Mouse (Mus musculus) liver, embryonic 16.5 days (tissue): ENCODE results near the gene Edil3. TPM values are rescaled to one million over a fixed set of nuclear protein-coding genes. Genes with fewer than 3 reads are reported as not detected.
A peak's percentile ranks its signal among the peaks of the same experiment; 100 is the strongest.

Experiments used
- ATAC-seq: fragments of 200-750 bp; cut with Nextera tagmentation; 2 replicates; pipeline ENCODE4 v1.8.0; 2017; ENCODE audit warnings: low read depth, mild to moderate bottlenecking, moderate number of reproducible peaks, moderate library complexity
- H3K27ac ChIP-seq: fragments of 300-500 bp; sonication (generic); 2 replicates; pipeline ENCODE4 v1.5.1; 2014; ENCODE audit warnings: mild to moderate bottlenecking, low read length
- H3K27me3 ChIP-seq: fragments of 300-500 bp; sonication (generic); 2 replicates; pipeline ENCODE4 v1.6.1; 2014; ENCODE audit warnings: low read depth, low read length, mixed read lengths; ENCODE audit not compliant: control insufficient read depth, insufficient read depth
- H3K36me3 ChIP-seq: fragments of 300-500 bp; sonication (generic); 2 replicates; pipeline ENCODE4 v1.6.1; 2014; ENCODE audit warnings: mild to moderate bottlenecking; ENCODE audit not compliant: control insufficient read depth, insufficient read depth
- H3K4me1 ChIP-seq: fragments of 300-500 bp; sonication (generic); 2 replicates; pipeline ENCODE4 v1.6.1; 2014; ENCODE audit warnings: low read depth, low read length, mixed read lengths; ENCODE audit not compliant: control insufficient read depth
- H3K4me2 ChIP-seq: fragments of 300-500 bp; sonication (generic); 2 replicates; pipeline ENCODE4 v1.6.1; 2014; ENCODE audit warnings: low read depth, low read length, mixed read lengths
- H3K4me3 ChIP-seq: fragments of 300-500 bp; sonication (generic); 2 replicates; pipeline ENCODE4 v1.5.1; 2014; ENCODE audit warnings: low read depth, mild to moderate bottlenecking, low read length
- H3K9ac ChIP-seq: fragments of 300-500 bp; sonication (generic); 2 replicates; pipeline ENCODE4 v1.6.1; 2014; ENCODE audit warnings: low read depth, low read length
- H3K9me3 ChIP-seq: fragments of 300-500 bp; sonication (generic); replicated peaks from 2 replicates; pipeline ENCODE4 v1.6.1; 2016; ENCODE audit warnings: low read length; ENCODE audit not compliant: control insufficient read depth
- WGBS: fragments of 180-500 bp; shearing (Covaris S2); extraction: QIAGEN DNeasy Blood & Tissue Kit; methylation state at CpG from one replicate; pipeline ENCODE4 v1.1.7; 2014; ENCODE audit not compliant: insufficient replicate concordance; 5-methylcytosine and 5-hydroxymethylcytosine counted together
- polyA plus RNA-seq: library from polyadenylated mRNA; unstranded; fragments of >200 nt; fragmentation: Nextera tagmentation; extraction: Ambion mirVana; gene quantifications from 2 replicates; pipeline ENCODE4 v1.2.1, GENCODE M21; 2015

Gene Edil3
- polyA plus RNA-seq, 1 experiment from 2014 or later, result 0.17 TPM

- no peaks in the 10 kb centered on the region for H3K36me3 ChIP-seq
- WGBS, result 44% methylated on average over 4 of the region's 4 CpGs
- H3K4me2 ChIP-seq, result peak overlapping the region; percentile 38; the same call in 1 of the 2 replicates
- no peak overlapping the region for H3K4me3 ChIP-seq
- H3K27me3 ChIP-seq, result no peaks in the 10 kb centered on the region
- H3K9me3 ChIP-seq, result no peaks in the 10 kb centered on the region
- no peak overlapping the region for H3K9ac ChIP-seq
- peak overlapping the region; percentile 67 for H3K27ac ChIP-seq
- peaks cover 11% of the 10 kb centered on the region for H3K4me1 ChIP-seq
- ATAC-seq, result peak; percentile 100
Observed at GRCm38 (mm10) chr13:89253990-89254642, 432.8 kb downstream of the Edil3 start.

- Histone ChIP-seq H3K36me3 (no peaks in the 10 kb centered on the region), H3K4me3 (no peak overlapping the region), H3K27me3 (no peaks in the 10 kb centered on the region), H3K4me1 (peaks cover 11% of the 10 kb centered on the region), H3K9me3 (no peaks in the 10 kb centered on the region), H3K27ac (no peak overlapping the region), H3K9ac (no peak overlapping the region), H3K4me2 (no peak overlapping the region)
- ATAC-seq, result no peak
- 10% methylated on average over 1 of the region's 1 CpGs for WGBS
Observed at GRCm38 (mm10) chr13:89256906-89257305, 435.6 kb downstream of the Edil3 start.

GRCm38 (mm10) chr13:89286696-89287305, 465.5 kb downstream of the Edil3 start:
- Histone ChIP-seq H3K9me3 (no peaks in the 10 kb centered on the region), H3K4me1 (no peaks in the 10 kb centered on the region), H3K9ac (no peak overlapping the region), H3K4me3 (no peak overlapping the region), H3K36me3 (no peaks in the 10 kb centered on the region), H3K27ac (no peak overlapping the region), H3K27me3 (no peaks in the 10 kb centered on the region), H3K4me2 (no peak overlapping the region)
- ATAC-seq, result no peak
- WGBS, result 47% methylated on average over 5 of the region's 5 CpGs

GRCm38 (mm10) chr13:89288201-89288600, 466.9 kb downstream of the Edil3 start:
- ATAC-seq, result no peak
- Histone ChIP-seq H3K27ac (no peak overlapping the region), H3K4me2 (no peak overlapping the region), H3K36me3 (no peaks in the 10 kb centered on the region), H3K9ac (no peak overlapping the region), H3K9me3 (no peaks in the 10 kb centered on the region), H3K4me1 (no peaks in the 10 kb centered on the region), H3K4me3 (no peak overlapping the region), H3K27me3 (no peaks in the 10 kb centered on the region)
- 40% methylated on average over 4 of the region's 4 CpGs for WGBS

DNA sequence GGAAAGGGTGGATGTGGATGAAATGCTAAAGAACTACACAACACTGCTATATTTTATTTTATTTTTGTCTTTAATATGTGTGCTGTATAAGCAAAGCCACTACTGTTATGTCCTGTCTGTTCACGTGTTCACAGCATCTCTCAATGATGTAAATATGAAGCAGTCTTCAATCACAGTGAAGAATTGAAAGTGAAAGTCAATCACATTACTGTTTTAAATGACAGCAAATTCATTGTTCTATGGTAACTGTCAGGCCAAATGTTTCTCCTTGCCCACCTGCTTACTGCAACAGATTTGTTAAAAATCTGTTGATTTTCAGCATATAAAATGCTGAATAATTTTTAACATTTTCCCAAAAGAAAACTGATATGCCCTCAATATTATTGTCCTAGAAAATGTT, 499.9 kb downstream of the Edil3 start:
- Histone ChIP-seq H3K4me1 (no peaks in the 10 kb centered on the region), H3K4me2 (no peak overlapping the region), H3K36me3 (no peaks in the 10 kb centered on the region), H3K9ac (no peak overlapping the region), H3K27ac (no peak overlapping the region), H3K27me3 (no peaks in the 10 kb centered on the region), H3K4me3 (no peak overlapping the region), H3K9me3 (no peaks in the 10 kb centered on the region)
- ATAC-seq, result no peak
- 48% methylated on average over 1 of the region's 1 CpGs for WGBS

GRCm38 (mm10) chr13:89324282-89324681, 503.0 kb downstream of the Edil3 start:
- H3K9ac ChIP-seq, result no peak overlapping the region
- no peak overlapping the region for H3K27ac ChIP-seq
- H3K36me3 ChIP-seq, result no peaks in the 10 kb centered on the region
- ATAC-seq, result no peak
- no peaks in the 10 kb centered on the region for H3K4me1 ChIP-seq
- H3K9me3 ChIP-seq, result no peaks in the 10 kb centered on the region
- 60% methylated on average over 2 of the region's 2 CpGs for WGBS
- no peak overlapping the region for H3K4me3 ChIP-seq
- H3K27me3 ChIP-seq, result no peaks in the 10 kb centered on the region
- H3K4me2 ChIP-seq, result no peak overlapping the region

DNA sequence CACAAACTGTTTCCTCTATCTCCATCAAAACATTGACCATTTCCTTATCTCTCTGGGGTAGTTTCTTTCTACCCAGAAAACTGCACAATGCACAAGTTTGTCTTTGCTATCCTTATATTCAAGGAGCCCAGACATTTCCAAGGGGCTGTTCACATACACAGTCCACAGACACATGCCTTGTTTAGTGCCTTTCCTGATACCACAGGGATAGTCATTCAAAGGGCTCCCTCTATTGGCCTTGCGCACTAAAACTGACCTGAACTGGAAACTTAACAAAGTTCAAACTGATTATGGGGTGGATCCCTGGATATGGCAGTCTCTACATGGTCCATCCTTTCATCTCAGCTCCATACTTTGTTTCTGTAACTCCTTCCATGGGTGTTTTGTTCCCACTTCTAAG, 513.2 kb downstream of the Edil3 start:
- H3K27me3 ChIP-seq, result no peaks in the 10 kb centered on the region
- no peak overlapping the region for H3K9ac ChIP-seq
- no peaks in the 10 kb centered on the region for H3K36me3 ChIP-seq
- no peak overlapping the region for H3K4me2 ChIP-seq
- H3K27ac ChIP-seq, result no peak overlapping the region
- no peak for ATAC-seq
- no peaks in the 10 kb centered on the region for H3K4me1 ChIP-seq
- WGBS, result 53% methylated on average over 1 of the region's 1 CpGs
- no peaks in the 10 kb centered on the region for H3K9me3 ChIP-seq
- H3K4me3 ChIP-seq, result no peak overlapping the region

DNA sequence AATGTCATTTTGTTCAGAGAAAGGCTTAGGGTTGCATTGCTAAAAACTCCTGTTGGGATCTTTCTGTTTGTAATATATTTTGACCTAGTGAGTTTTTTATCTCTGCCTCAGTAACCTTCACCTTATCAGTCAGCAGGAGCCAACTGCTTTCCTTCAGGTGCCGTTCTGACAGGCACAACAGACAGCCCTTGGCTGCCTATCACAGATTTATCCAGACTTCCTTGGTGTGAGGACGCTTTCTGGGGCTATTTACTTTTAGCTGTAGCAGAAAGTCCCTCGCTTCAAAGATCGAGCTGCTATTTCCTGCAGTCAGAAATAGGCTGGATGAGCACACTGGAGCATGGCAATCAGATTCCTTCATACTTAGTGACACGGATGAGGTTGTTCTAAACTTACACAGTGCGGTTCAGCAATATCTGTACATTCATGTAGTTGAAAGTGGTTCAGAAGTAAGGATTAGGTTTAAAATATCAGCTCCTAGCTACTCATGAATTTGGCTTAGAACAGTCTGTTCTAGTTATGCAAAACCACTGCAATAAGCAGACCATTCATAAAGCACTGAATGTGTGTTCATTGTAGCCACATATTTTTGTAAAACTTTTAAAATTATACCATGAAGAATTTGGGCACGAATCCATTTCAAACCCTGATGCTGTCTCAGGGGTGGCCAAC, 514.8 kb downstream of the Edil3 start:
- H3K4me2 ChIP-seq, result no peak overlapping the region
- WGBS, result 27% methylated on average over 7 of the region's 7 CpGs
- H3K4me1 ChIP-seq, result no peaks in the 10 kb centered on the region
- H3K27ac ChIP-seq, result no peak overlapping the region
- no peak for ATAC-seq
- H3K9me3 ChIP-seq, result no peaks in the 10 kb centered on the region
- no peak overlapping the region for H3K9ac ChIP-seq
- no peaks in the 10 kb centered on the region for H3K27me3 ChIP-seq
- no peak overlapping the region for H3K4me3 ChIP-seq
- no peaks in the 10 kb centered on the region for H3K36me3 ChIP-seq

DNA sequence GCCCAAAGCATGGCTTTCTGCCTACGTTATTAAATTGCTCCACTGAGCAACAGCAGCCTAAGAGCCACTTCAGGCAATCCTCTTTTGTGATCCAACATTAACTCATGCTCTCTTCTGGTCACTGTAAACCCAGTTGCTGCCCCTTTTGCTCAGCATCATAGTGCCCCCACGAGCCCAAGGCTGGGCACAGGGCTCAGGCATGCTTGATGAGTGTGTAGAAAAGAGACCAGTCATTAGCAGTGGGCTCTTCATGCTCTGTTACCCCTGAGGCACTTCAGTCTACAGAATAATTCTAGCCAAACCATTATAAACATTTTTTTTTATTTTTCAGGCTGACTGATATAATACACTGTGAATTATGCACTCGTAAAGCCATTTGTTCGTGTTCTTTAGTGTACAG, 517.8 kb downstream of the Edil3 start:
- WGBS, result 58% methylated on average over 4 of the region's 4 CpGs
- H3K4me2 ChIP-seq, result no peak overlapping the region
- no peak overlapping the region for H3K27ac ChIP-seq
- H3K36me3 ChIP-seq, result no peaks in the 10 kb centered on the region
- no peaks in the 10 kb centered on the region for H3K4me1 ChIP-seq
- ATAC-seq, result no peak
- no peaks in the 10 kb centered on the region for H3K27me3 ChIP-seq
- H3K9ac ChIP-seq, result no peak overlapping the region
- H3K9me3 ChIP-seq, result no peaks in the 10 kb centered on the region
- no peak overlapping the region for H3K4me3 ChIP-seq
